Mouse (Mus musculus) bone marrow macrophage, adult 2 months (primary cell): Measurements from ENCODE around the gene Dlgap1. TPM values are rescaled to one million over a fixed set of nuclear protein-coding genes. Genes with fewer than 3 reads are reported as not detected.

ENCODE experiments used
- H3K27ac ChIP-seq: 2 replicates; pipeline ENCODE4 v1.5.1; 2012; ENCODE audit warnings: low read depth, low read length; ENCODE audit not compliant: insufficient read depth
- H3K4me1 ChIP-seq: 2 replicates; pipeline ENCODE4 v1.6.1; 2012; ENCODE audit warnings: low read length; ENCODE audit not compliant: control insufficient read depth, insufficient read depth
- H3K4me3 ChIP-seq: 2 replicates; pipeline ENCODE4 v1.5.1; 2012; ENCODE audit warnings: mild to moderate bottlenecking, low read length, moderate library complexity; ENCODE audit not compliant: insufficient read depth
- CTCF ChIP-seq: IDR thresholded peaks from 2 replicates; pipeline ENCODE4 v1.5.1; 2012; ENCODE audit warnings: low read depth, mild to moderate bottlenecking, low read length, moderate library complexity
- POLR2A ChIP-seq: IDR thresholded peaks from 2 replicates; pipeline ENCODE4 v1.6.1; 2012; ENCODE audit warnings: mild to moderate bottlenecking, low read depth, low read length, borderline replicate concordance
- polyA plus RNA-seq: library from polyadenylated mRNA; stranded (reverse); fragments of >200 nt; gene quantifications from 2 replicates; pipeline ENCODE4 v1.2.4, GENCODE M21; 2012; ENCODE audit not compliant: missing spikeins, insufficient read depth, insufficient read length

The Dlgap1 gene
- polyA plus RNA-seq, 1 experiment, result not detected

GRCm38 (mm10) chr17:70129151-70129550, 160.3 kb downstream of the Dlgap1 start:
- H3K27ac ChIP-seq, result no peak overlapping the region
- no peaks in the 10 kb centered on the region for H3K4me1 ChIP-seq

GRCm38 (mm10) chr17:70169831-70170230, 201.0 kb downstream of the Dlgap1 start:
- Histone ChIP-seq H3K4me1 (no peaks in the 10 kb centered on the region), H3K4me3 (no peak overlapping the region), H3K27ac (no peak overlapping the region)
- TF ChIP-seq POLR2A (no peak), CTCF (no peak)

More at GRCm38 (mm10) chr17:70129151-70129550, 160.3 kb downstream of the Dlgap1 start:
- TF ChIP-seq POLR2A (no peak), CTCF (no peak)
- no peak overlapping the region for H3K4me3 ChIP-seq

- Histone ChIP-seq H3K4me3 (no peak overlapping the region), H3K27ac (no peak overlapping the region), H3K4me1 (no peaks in the 10 kb centered on the region)
- no peak for TF ChIP-seq CTCF
Measured at GRCm38 (mm10) chr17:70172500-70173036, 203.7 kb downstream of the Dlgap1 start.

- Histone ChIP-seq H3K27ac (no peak overlapping the region), H3K4me1 (no peaks in the 10 kb centered on the region), H3K4me3 (no peak overlapping the region)
- TF ChIP-seq POLR2A (no peak), CTCF (no peak)
Measured at GRCm38 (mm10) chr17:70173916-70174315, 205.0 kb downstream of the Dlgap1 start.

- Histone ChIP-seq H3K4me1 (no peaks in the 10 kb centered on the region), H3K27ac (no peak overlapping the region), H3K4me3 (no peak overlapping the region)
- no peak for TF ChIP-seq CTCF
- no peak for TF ChIP-seq POLR2A
Measured at GRCm38 (mm10) chr17:70191228-70191627, 222.4 kb downstream of the Dlgap1 start.

GRCm38 (mm10) chr17:70222891-70223290, 254.0 kb downstream of the Dlgap1 start:
- Histone ChIP-seq H3K4me1 (no peaks in the 10 kb centered on the region), H3K4me3 (no peak overlapping the region), H3K27ac (no peak overlapping the region)
- TF ChIP-seq POLR2A (no peak), CTCF (no peak)

GRCm38 (mm10) chr17:70247342-70247741, 278.5 kb downstream of the Dlgap1 start:
- Histone ChIP-seq H3K4me1 (no peaks in the 10 kb centered on the region), H3K4me3 (no peak overlapping the region), H3K27ac (no peak overlapping the region)
- TF ChIP-seq POLR2A (no peak), CTCF (no peak)

GRCm38 (mm10) chr17:70248250-70248649, 279.4 kb downstream of the Dlgap1 start:
- TF ChIP-seq CTCF, result no peak
- TF ChIP-seq POLR2A, result no peak
- no peaks in the 10 kb centered on the region for H3K4me1 ChIP-seq
- no peak overlapping the region for H3K27ac ChIP-seq
- no peak overlapping the region for H3K4me3 ChIP-seq

GRCm38 (mm10) chr17:70252476-70252875, 283.6 kb downstream of the Dlgap1 start:
- H3K27ac ChIP-seq, result no peak overlapping the region
- TF ChIP-seq CTCF (no peak), POLR2A (no peak)
- no peak overlapping the region for H3K4me3 ChIP-seq
- no peaks in the 10 kb centered on the region for H3K4me1 ChIP-seq

- H3K27ac ChIP-seq, result no peak overlapping the region
- no peak for TF ChIP-seq POLR2A
- no peak for TF ChIP-seq CTCF
- H3K4me1 ChIP-seq, result no peaks in the 10 kb centered on the region
- no peak overlapping the region for H3K4me3 ChIP-seq
Measured at GRCm38 (mm10) chr17:70256371-70256770, 287.5 kb downstream of the Dlgap1 start.

GRCm38 (mm10) chr17:70263156-70263555, 294.3 kb downstream of the Dlgap1 start:
- TF ChIP-seq CTCF (no peak), POLR2A (no peak)
- Histone ChIP-seq H3K27ac (no peak overlapping the region), H3K4me3 (no peak overlapping the region), H3K4me1 (no peaks in the 10 kb centered on the region)
